Mouse (Mus musculus) T-helper 2 cell (primary cell): ENCODE results near the gene Angptl2.

Source experiments
- in situ Hi-C: fragments of 300-600 bp; cut with MboI, MseI; formaldehyde crosslinking; loops from one replicate; pipeline ENCODE4 v1.15.1; 2025; ENCODE audit warnings: high pct_unique_total_duplicates

Angptl2 gene

GRCm38 (mm10) chr2:33268384-33269131, 52.7 kb downstream of the Angptl2 start:
- in situ Hi-C loops, result no loop called here

GRCm38 (mm10) chr2:33269132-33269493, 53.2 kb downstream of the Angptl2 start:
- in situ Hi-C loops, result no loop called here

- in situ Hi-C loops, result no loop called here
Measured at GRCm38 (mm10) chr2:33270569-33270968, 54.7 kb downstream of the Angptl2 start.

- in situ Hi-C loops, result no loop called here
Measured at GRCm38 (mm10) chr2:33271511-33271910, 55.6 kb downstream of the Angptl2 start.

- in situ Hi-C loops, result no loop called here
Measured at GRCm38 (mm10) chr2:33272665-33273439, 57.0 kb downstream of the Angptl2 start.

GRCm38 (mm10) chr2:33274719-33275490, 59.0 kb downstream of the Angptl2 start:
- in situ Hi-C loops, result no loop called here

GRCm38 (mm10) chr2:33279758-33280157, 63.9 kb downstream of the Angptl2 start:
- in situ Hi-C loops, result no loop called here

- in situ Hi-C loops, result no loop called here
Measured at GRCm38 (mm10) chr2:33280525-33280924, 64.7 kb downstream of the Angptl2 start.

GRCm38 (mm10) chr2:33281807-33282206, 65.9 kb downstream of the Angptl2 start:
- in situ Hi-C loops, result no loop called here

- in situ Hi-C loops, result no loop called here
Measured at GRCm38 (mm10) chr2:33282877-33283276, 67.0 kb downstream of the Angptl2 start.

- in situ Hi-C loops, result no loop called here
Measured at GRCm38 (mm10) chr2:33283674-33284073, 67.8 kb downstream of the Angptl2 start.

- in situ Hi-C loops, result no loop called here
Measured at GRCm38 (mm10) chr2:33288837-33289236, 73.0 kb downstream of the Angptl2 start.

GRCm38 (mm10) chr2:33290491-33290890, 74.6 kb downstream of the Angptl2 start:
- in situ Hi-C loops, result no loop called here

- in situ Hi-C loops, result no loop called here
Measured at GRCm38 (mm10) chr2:33292057-33292456, 76.2 kb downstream of the Angptl2 start.

GRCm38 (mm10) chr2:33295115-33295514, 79.2 kb downstream of the Angptl2 start:
- in situ Hi-C loops, result no loop called here
